Mouse (Mus musculus) lung, postnatal 14 days (tissue): Measurements from ENCODE around the gene Med1.
"Not testable (repeated sequence)": the region's sequence is repeated elsewhere in the genome, so short reads cannot be mapped to it uniquely, and the experiment has no call there.

ENCODE experiments used
- DNase-seq: peaks from one replicate; pipeline ENCODE4 v3.0.0; 2021

Gene Med1

DNA sequence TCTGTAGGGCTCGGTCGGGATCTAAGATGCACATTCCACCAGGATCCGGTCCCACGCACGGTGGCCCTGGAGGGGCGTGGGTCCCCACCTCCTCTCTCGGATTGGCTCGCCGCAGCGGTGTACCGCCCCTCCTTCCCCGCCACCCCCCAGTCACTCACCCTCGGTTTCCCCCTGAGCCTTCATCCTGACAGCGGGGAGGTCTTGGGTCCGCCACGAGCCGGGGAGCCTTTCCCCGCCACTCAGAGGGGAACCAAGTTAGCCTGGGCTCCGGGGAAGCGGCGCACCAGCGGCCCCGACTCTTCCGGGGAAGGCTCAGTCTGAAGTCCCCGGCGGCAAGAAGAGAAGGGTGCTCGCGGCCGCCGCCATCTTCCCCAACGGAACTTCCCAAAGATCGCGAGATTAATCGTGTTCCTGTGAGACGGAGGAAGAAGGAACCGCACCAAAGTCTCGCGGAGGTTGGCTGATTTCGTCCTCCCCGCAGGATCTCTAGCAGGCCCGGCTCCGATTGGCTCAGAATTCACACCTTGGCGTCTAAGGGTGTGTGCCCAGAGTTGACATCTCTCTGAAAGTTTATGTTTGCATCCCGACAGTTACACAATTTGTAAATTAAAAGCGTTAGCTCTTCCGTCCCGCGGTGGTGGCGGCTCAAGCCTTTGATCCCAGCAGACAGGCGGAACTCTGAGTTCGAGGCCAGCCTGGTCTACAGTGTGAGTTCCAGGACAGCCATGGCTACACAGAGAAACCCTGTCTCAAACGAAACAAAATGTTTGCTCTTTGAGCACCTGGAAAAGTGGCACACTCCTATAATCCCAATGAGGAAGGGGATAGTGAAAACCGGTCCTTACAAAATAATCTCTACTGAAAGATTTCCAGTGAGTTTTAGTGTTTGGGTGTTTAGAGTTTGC lies at the start of gene Med1:
Med1 (minus strand) TSS at position 393 of the 905 bp plus-strand sequence.
- peak; percentile 93 for DNase-seq

DNA sequence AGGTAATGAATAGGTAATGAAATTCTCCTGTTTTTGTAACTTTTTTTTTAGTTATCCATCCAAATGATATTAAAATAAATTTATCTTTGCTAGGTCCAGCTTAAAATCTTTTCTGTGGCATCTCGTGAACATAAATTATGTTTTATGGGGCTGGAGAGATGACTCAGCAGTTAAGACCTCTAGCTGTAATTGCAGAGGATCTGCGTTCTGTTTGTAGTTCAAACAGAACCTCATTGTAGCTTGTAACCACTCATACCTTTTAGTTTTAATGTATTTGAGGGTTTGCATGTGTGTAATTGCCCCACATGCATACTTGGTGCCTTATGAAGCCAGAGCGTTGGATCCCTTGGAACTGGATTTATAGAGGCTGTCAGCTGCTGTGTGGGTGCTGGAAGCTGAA lies 45.9 kb upstream of the Med1 start:
- DNase-seq, result no peak

DNA sequence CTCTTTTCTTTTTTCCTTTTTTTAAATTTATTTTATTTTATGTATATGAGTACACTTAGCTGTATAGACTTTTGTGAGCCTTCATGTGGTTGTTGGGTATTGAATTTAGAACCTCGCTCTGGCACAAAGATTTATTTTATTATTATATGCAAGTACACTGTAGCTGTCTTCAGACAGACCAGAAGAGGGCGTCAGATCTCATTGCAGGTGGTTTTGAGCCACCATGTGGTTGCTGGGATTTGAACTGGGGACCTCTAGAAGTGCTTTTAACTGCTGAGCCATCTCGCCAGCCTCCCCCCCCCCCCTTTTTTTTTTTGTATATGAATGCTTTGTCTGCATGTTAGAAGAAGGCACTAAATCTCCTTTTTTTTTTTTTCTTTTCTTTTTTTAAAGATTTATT lies 45.3 kb upstream of the Med1 start:
- DNase-seq, result no peak

DNA sequence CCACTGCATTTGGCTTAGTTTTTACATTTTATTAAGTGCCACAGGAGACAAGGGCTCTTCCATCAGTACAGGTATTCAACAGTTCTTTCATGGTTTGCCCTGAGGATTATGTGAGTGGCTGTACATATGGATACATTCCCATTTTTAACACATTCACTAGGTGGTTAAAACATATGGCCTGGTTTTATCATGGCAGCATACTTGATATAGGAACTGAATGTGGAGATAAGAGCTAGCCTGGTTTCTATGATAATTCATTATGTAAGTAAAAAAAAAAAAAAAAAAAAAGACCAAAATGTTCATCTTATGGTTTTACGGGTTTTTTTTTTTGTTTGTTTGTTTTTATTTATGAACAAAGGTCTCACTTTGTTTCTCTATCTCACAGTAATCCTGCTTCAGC lies 33.3 kb upstream of the Med1 start:
- DNase-seq, result no peak

DNA sequence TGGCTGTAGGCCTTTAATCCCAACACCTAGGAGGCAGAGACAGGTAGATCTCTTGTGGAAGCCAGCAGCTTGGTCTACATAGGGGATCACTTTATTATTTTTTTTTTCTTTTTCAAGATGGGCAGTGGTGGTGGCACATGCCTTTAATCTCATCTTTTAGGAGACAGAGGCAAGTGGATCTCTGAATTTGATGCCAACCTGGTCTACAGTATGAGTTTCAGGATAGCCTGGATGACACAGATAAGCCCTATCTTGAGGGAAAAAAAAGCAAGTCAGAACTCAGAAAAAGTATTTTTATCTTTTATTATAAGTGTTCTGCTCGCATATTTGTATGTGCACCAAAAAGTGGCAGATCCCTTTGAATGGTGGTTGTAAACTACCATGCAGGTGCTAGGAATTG lies 20.2 kb upstream of the Med1 start:
- no peak for DNase-seq

DNA sequence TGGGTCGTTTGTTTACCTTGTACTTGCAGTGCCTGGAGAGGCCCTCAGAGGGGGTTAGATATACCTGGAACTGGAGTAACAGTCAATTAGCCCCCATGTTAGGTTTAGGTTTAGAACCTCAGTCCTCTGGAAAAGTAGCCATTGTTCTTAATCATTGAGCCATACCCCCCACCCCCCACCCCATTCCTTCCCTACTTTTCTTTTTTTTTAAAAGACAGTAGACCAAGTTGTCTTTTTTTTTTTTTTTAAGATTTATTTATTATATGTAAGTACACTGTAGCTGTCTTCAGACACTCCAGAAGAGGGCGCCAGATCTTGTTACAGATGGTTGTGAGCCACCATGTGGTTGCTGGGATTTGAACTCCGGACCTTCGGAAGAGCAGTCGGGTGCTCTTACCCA lies 16.6 kb upstream of the Med1 start:
- DNase-seq, result not testable (repeated sequence)

DNA sequence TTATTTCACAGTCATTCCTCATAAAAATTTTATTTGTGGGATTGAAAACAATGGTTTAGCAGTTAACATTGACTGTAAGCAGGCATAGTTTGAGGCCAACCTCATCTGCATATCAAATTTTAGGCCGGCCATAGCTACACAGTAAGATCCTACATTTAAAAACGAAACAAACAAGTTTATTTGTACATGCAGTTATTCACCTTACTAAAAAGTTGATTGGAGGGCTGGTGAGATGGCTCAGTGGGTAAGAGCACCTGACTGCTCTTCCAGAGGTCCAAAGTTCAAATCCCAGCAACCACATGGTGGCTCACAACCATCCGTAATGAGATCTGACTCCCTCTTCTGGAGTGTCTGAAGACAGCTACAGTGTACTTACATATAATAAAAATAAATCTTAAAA lies 13.2 kb upstream of the Med1 start:
- DNase-seq, result not testable (repeated sequence)

DNA sequence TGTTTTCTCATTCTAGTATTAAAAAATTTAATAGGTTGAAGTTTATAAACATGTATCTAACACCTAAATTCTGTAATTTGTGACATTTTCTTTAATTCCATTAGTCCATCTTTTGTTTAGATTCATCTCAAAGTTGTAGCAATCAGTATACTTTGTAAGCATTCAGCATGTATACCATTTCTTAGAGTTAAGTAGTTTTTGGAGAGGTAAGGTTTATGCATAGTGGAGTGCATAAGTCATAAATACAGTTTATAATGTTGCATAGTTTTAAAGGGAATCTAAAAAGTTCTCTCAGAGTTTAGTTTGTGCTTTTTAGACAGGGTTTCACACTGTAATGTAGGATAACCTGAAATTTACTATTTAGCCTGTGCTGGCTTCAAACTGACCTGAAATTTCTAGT lies 12.4 kb upstream of the Med1 start:
- DNase-seq, result no peak

DNA sequence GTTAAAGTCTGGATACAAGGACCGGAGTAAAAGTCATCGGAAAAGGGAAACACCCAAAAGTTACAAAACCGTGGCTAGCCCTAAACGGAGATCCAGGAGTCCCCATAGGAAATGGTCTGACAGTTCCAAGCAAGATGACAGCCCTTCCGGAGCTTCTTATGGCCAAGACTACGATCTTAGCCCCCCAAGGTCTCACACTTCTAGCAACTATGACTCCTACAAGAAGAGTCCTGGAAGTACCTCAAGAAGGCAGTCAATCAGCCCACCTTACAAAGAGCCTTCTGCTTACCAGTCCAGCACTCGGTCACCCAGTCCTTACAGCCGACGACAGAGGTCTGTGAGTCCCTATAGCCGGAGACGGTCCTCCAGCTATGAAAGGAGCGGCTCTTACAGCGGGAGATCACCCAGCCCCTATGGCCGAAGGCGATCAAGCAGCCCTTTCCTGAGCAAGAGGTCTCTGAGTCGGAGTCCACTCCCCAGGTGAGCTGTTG lies 10.9 kb upstream of the Med1 start:
- DNase-seq, result peak; percentile 24

DNA sequence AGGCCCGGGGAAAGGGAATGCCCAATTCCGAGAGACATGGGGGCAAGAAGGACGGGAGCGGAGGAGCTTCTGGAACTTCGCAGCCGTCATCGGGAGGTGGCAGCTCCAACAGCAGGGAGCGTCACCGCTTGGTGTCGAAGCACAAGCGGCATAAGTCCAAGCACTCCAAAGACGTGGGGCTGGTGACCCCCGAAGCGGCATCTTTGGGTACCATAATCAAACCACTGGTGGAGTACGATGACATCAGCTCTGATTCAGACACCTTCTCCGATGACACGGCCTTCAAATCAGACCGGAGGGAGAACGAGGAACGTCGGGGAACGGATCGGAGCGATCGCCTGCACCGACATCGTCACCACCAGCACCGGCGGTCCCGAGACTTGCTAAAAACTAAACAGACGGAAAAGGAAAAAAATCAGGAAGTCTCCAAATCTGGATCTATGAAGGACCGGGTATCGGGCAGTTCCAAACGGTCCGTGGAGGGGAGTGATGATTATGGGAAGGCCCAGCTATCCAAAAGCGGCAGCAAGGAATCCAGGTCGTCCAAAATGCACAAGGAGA lies 10.3 kb upstream of the Med1 start:
- no peak for DNase-seq

DNA sequence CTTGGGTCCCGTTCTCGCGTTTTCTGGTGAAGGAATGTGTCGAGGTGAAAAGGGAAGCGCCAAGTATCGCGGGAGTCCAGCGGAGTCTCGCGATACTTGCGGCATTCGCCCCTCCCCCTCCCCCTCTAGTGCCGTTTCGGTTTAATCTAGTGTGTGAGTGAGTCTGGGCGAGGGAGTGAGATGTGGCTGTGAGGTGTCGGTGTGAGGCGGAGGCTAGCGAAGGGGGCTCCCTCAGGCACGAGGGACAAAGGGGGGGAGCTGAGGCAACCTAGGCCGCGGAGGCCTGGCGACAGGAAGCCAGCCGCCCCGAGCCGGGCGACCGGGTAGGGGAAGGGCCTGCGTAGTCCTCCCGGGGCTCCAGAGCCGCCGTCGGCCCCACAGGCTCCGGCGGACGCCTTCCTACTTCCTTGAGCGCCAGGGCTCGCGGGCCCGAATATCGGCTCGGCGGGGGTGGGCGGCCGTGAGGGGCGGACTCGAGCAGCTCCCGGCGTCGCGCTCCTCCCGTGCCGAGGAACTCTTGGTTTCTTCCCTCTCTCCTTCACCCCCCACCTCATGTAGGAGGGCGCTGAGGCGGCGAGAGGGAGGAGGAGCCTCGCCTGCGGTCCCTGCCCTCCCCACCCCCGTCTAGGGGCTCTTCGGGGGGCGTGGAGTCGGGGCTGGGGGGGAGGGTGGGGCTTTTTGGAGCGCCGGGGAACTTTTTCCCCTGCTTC lies 9.7 kb upstream of the Med1 start, which contains the start of gene Cdk12:
Cdk12 (plus strand) TSS at position 419 of the 710 bp plus-strand sequence.
- peak; percentile 96 for DNase-seq

DNA sequence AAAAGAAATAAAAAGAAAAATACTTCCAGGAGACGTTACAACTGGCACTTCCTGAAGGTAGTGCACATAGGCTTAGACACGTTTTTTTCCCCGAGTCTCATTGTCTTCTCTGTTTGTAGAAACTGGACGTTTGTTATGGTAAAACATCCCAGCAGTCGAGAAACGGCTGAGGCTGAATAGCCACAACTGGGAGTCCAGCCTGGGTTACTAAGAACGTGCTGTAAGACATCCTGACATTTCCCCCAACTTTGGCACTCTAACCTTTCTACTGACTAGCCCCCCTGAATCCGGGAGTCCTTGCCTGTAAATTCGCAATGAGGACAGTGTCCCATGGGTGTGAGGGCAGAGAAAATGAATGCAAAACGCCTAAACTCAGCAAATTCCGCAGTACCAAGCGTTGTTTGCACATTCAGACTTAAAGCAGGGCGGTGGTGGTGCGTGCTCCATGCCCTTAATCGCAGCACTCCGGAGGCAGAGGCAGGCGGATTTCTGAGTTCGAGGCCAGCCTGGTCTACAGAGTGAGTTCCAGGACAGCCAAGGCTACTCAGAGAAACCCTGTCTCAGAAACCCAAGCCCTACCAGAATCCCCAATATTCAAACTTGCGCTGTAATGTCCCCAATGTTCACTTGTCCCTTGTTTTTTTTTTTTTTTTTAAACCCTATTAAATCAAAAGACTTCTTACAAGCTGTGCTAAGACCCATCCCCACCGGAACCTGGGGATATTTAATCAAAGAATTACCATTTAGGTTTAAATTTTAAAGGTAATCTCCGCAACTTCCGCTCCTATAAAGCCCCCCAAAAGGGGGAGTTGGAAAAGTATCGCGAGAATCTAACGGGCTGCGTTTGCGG lies 8.9 kb upstream of the Med1 start:
- peak; percentile 40 for DNase-seq

DNA sequence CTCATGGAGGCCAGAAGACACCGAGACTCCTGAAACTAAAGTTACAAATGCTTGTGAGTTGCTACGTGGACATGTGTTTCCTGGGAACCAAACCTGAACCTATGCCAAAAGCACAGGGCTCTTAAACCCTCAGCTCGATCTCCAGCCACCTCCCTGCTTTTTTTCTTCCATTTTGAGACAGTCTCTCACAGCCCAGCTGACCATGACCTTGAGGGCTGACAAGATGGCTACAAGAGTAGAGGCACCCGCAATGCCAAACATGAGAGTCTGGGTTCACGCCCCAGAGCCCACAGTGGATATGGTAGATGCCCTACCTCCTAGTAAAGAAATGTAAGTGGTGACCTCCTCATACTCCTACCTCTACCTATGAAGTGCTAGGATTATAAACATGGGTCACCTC lies 2.3 kb downstream of the Med1 start:
- DNase-seq, result no peak

DNA sequence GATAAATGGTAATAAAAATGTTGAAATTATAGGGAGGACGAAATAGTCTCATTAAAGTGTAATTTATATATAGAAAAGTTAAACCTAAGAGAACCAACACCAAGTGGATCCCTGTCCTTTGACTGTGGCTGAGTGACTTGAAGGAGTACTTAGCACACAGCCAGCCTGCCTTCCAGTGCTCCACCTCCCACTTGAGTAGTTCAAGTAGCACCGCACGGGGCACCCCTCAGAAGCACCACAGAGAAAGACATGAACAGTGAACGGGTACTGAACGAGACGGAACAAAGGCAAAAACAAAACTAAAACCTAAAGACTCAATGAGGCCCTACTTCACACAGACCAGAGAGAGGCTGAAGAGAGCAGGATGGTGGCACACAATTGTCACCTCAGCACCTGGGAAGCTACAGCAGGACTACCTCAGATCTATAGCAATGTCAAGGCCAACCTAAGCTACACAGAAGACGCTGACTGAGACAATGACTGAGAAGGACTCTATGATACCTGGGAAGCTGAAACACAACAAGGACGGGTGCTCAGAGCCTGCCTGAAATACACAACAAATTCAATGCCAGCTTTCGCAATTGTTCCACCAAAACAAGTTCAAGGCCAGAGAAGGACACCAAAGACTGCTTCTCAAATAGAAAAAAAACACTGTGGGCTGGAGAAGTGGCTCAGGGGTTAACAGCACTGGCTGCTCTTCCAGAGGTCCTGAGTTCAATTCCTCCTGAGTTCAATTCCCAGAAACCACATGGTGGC lies 5.3 kb downstream of the Med1 start:
- DNase-seq, result peak; percentile 42

DNA sequence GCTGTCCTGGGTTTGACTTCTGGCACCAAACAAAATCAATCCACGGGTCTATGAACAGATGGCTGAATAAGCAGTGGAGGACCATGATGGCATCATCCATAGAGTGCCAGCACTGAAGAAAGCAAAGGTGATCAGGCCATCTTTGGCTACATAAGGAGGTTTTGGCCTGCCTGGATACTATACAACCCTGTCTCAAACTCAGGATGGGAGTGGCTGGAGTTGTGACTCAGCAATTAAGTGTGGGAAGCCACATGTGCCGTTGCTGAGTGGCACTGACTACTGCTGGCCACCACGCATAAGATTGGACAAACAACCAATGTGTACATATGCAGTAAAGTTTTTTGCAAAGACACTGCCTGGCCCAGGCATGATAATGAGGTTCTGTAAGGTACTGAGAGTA lies 10.9 kb downstream of the Med1 start:
- not testable (repeated sequence) for DNase-seq

DNA sequence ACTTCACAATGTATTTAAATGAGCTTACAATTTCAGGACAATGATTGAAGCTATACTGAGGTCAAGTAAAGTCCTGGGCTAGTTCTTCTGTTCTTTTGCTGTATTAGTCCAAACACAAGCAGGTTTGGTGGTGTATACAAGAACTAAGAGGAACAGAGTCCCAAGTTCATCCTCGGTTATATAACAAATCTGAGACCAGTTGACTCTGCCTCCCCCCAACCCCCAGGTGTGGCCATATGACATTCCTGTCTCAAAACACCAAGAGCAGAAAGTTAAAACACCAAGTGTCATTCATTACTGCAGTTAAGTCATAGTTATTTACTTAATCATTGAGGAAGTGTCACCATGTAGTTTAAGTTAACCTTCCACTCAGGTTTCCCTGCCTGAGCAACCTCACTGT lies 24.7 kb downstream of the Med1 start:
- DNase-seq, result no peak

DNA sequence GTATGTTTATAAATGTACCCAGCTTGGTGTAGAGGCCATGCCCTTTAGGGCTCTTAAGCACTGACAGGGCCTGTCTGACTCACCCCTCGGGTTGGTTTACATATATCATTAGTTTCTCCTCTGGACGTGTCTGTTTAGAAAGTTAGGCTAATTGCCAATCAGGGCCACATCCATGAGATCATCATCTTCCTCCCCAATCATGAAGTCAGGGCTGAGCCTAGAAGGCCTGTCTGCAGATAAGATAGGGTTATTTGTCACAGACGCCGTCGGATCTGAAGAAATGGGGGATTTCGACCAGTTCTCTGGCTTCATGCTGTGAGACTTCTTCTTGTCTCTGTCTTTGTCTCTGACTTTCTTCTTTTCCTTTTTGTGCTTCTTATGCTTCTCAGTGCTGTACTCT lies 38.0 kb downstream of the Med1 start:
- DNase-seq, result no peak

DNA sequence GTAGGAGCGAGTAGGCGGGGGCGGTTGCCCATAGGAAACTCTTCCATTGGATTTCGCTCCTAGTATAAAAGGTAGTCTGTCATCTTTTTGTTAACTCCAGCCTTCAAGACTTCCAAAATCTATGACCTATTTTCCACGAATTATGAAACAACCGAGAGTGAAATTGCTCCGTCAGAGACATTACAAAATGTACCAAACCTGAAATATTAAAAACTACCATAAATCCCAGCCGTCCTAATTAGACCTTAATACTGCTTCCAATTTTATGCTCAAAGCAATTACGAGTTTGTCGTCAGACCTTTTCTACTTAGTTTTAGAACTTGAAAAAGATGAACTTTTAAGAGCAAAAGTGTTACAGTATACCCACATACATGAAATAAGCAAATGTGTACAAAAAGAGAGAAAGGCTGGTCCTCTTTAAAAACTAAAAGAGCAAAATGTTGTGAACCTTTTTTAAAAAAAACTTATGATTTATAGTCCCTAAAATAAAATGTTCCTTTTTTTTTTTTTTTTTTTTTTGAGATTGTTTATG lies 42.4 kb downstream of the Med1 start:
- no peak for DNase-seq

DNA sequence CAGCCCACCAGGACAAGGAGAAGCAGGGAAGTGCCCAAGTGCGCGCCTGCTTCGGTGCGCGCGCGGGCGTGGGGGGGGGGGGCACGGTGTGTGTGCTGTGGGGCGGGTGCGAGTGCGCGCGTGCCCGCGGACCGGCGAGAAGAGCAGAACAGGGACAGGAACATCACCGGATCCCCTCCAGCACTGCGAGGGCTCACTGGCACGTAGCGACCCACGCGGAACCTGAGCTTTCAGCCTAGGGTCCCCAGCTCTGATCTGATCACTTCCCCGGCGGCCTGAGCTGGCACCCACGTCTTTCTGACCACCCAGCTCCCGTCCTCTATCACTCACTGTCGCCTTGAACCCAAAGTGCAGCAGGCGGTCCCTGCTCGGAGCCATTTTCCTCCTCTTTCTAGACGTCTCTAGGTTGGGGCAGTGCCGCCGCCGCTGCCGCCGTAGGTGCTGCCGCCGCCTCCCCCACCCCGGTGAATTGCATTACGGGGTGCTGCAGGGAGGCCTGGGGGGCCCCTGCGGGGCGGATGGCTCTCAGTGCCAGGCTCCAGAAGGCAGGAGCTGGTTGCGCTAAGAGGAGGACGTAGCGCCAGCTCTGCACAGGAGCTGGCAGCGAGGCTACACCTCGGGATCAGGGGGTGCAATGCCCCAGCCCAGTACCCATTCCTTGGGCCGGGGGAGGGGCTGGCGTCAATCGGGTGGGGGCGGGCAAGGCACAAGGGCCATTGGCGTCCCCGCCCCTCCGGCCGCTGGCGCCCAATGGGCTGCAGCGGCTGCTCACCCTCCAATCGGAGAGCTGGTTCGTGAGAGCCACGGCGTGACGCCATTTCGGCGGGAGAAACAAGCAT lies 43.1 kb downstream of the Med1 start, which contains the start of gene Fbxl20:
Fbxl20 (minus strand) TSS at position 618 of the 839 bp plus-strand sequence.
- peak; percentile 94 for DNase-seq

DNA sequence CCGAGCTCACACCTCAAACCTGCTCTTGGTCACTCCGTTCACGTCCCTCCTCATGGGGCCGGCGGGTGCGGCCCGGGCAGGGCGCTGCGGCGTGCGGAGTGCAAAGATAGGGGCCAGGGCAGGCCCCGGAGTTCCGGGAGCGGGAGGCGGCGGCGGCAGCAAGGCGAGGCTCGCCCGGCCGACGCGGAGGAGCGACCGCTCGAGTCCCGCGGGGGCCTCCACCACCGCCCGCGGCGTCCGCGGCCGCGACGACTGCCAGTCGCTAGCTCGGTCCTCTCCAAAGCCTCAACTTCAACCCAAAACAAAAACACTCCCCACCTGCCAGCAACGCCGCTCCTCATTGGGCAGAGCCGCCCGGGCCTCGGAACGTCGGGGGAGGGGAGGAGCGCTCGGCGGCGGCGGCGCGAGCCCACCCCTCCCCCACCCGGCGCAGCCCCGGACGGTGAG lies 43.8 kb downstream of the Med1 start:
- DNase-seq, result peak; percentile 95
